Mouse (Mus musculus) T-cell, adult 2 months (primary cell): ENCODE results near the gene Clptm1l.

Experiments
- DNase-seq: peaks from one replicate; pipeline ENCODE4 v3.0.0; 2022; ENCODE audit warnings: low spot score

Clptm1l gene

DNA sequence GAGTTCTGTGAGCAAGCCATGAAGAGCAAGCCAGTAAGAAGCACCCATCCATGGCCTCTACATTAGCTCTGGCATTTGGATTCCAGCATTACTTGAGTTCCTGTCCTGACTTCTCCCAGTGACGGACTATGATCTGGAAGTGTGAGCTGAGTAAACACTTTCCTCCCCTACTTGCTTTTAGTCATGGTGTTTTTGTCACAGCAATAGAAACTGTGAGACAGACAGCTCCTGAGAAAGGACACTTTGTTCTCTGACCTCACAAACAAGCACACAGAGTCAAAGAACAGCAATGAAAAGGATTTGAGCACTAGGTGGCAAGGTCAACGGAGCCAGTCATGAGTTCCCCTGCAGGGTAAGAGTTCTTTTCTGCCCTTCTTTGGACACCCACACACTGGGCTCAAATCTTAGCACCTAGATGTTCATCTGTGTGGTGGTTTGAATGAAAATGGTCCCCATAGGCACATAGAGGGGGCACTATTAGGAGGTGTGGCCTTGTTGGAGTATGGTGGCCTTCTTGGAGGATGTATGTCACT, 56.4 kb downstream of the Clptm1l start:
- DNase-seq, result no peak
